Mouse (Mus musculus): ENCODE measurements around the gene Asprv1. TPM values are rescaled to one million over a fixed set of nuclear protein-coding genes. Genes with fewer than 3 reads are reported as not detected.
A peak's percentile ranks its signal among the peaks of the same experiment; 100 is the strongest.

The Asprv1 gene
- polyA plus RNA-seq, 1 experiment = 0.64 TPM

GRCm38 (mm10) chr6:86594636-86595035, 33.3 kb upstream of the Asprv1 start:
- H3K4me3 ChIP-seq (ENCODE audit: low read depth, low read length) = peak overlapping the region; percentile 57
- no peaks in the 10 kb centered on the region for H3K4me1 ChIP-seq (ENCODE audit: control insufficient read depth, insufficient read depth, low read length)
- no peak for TF ChIP-seq POLR2A (IDR thresholded peaks at IDR 0.05; ENCODE audit: insufficient read depth, low read length)
- TF ChIP-seq CTCF (IDR thresholded peaks at IDR 0.05; ENCODE audit: low read depth, low read length) = no peak
- no peak for TF ChIP-seq EP300 (IDR thresholded peaks at IDR 0.05; ENCODE audit: insufficient read depth, low read depth, low read length)
- H3K9ac ChIP-seq (ENCODE audit: low read depth, poor library complexity, severe bottlenecking) = no peak overlapping the region
- H3K27me3 ChIP-seq (ENCODE audit: control insufficient read depth, insufficient read depth, low read length, poor library complexity, severe bottlenecking) = no peaks in the 10 kb centered on the region
- no peaks in the 10 kb centered on the region for H3K36me3 ChIP-seq (ENCODE audit: control insufficient read depth, insufficient read depth, low read length, poor library complexity, severe bottlenecking)
- no peaks in the 10 kb centered on the region for H3K9me3 ChIP-seq (replicated peaks; ENCODE audit: control insufficient read depth, insufficient read depth, low read length, poor library complexity, severe bottlenecking)
- H3K27ac ChIP-seq (ENCODE audit: insufficient read depth, low read length) = no peak overlapping the region

GRCm38 (mm10) chr6:86595865-86596440, 32.0 kb upstream of the Asprv1 start:
- TF ChIP-seq EP300 (IDR thresholded peaks at IDR 0.05; ENCODE audit: insufficient read depth, low read depth, low read length) (no peak), CTCF (IDR thresholded peaks at IDR 0.05; ENCODE audit: low read depth, low read length) (no peak), POLR2A (IDR thresholded peaks at IDR 0.05; ENCODE audit: insufficient read depth, low read length) (no peak)
- Histone ChIP-seq H3K27me3 (ENCODE audit: control insufficient read depth, insufficient read depth, low read length, poor library complexity, severe bottlenecking) (no peaks in the 10 kb centered on the region), H3K9ac (ENCODE audit: low read depth, poor library complexity, severe bottlenecking) (no peak overlapping the region), H3K4me1 (ENCODE audit: control insufficient read depth, insufficient read depth, low read length) (no peaks in the 10 kb centered on the region), H3K4me3 (ENCODE audit: low read depth, low read length) (no peak overlapping the region), H3K9me3 (replicated peaks; ENCODE audit: control insufficient read depth, insufficient read depth, low read length, poor library complexity, severe bottlenecking) (no peaks in the 10 kb centered on the region), H3K36me3 (ENCODE audit: control insufficient read depth, insufficient read depth, low read length, poor library complexity, severe bottlenecking) (no peaks in the 10 kb centered on the region), H3K27ac (ENCODE audit: insufficient read depth, low read length) (no peak overlapping the region)

GRCm38 (mm10) chr6:86598742-86599193, 29.2 kb upstream of the Asprv1 start:
- TF ChIP-seq POLR2A (IDR thresholded peaks at IDR 0.05; ENCODE audit: insufficient read depth, low read length) = no peak
- no peak for TF ChIP-seq CTCF (IDR thresholded peaks at IDR 0.05; ENCODE audit: low read depth, low read length)
- TF ChIP-seq EP300 (IDR thresholded peaks at IDR 0.05; ENCODE audit: insufficient read depth, low read depth, low read length) = no peak
- no peak overlapping the region for H3K27ac ChIP-seq (ENCODE audit: insufficient read depth, low read length)
- H3K4me1 ChIP-seq (ENCODE audit: control insufficient read depth, insufficient read depth, low read length) = no peaks in the 10 kb centered on the region
- H3K9ac ChIP-seq (ENCODE audit: low read depth, poor library complexity, severe bottlenecking) = no peak overlapping the region
- no peaks in the 10 kb centered on the region for H3K9me3 ChIP-seq (replicated peaks; ENCODE audit: control insufficient read depth, insufficient read depth, low read length, poor library complexity, severe bottlenecking)
- no peaks in the 10 kb centered on the region for H3K36me3 ChIP-seq (ENCODE audit: control insufficient read depth, insufficient read depth, low read length, poor library complexity, severe bottlenecking)
- no peaks in the 10 kb centered on the region for H3K27me3 ChIP-seq (ENCODE audit: control insufficient read depth, insufficient read depth, low read length, poor library complexity, severe bottlenecking)
- H3K4me3 ChIP-seq (ENCODE audit: low read depth, low read length) = no peak overlapping the region

- H3K4me3 ChIP-seq (ENCODE audit: low read depth, low read length) = no peak overlapping the region
- no peaks in the 10 kb centered on the region for H3K9me3 ChIP-seq (replicated peaks; ENCODE audit: control insufficient read depth, insufficient read depth, low read length, poor library complexity, severe bottlenecking)
- no peak overlapping the region for H3K27ac ChIP-seq (ENCODE audit: insufficient read depth, low read length)
- H3K4me1 ChIP-seq (ENCODE audit: control insufficient read depth, insufficient read depth, low read length) = no peaks in the 10 kb centered on the region
- no peaks in the 10 kb centered on the region for H3K36me3 ChIP-seq (ENCODE audit: control insufficient read depth, insufficient read depth, low read length, poor library complexity, severe bottlenecking)
- no peak overlapping the region for H3K9ac ChIP-seq (ENCODE audit: low read depth, poor library complexity, severe bottlenecking)
- no peak for TF ChIP-seq EP300 (IDR thresholded peaks at IDR 0.05; ENCODE audit: insufficient read depth, low read depth, low read length)
- no peak for TF ChIP-seq POLR2A (IDR thresholded peaks at IDR 0.05; ENCODE audit: insufficient read depth, low read length)
- peak; percentile 91 for TF ChIP-seq CTCF (IDR thresholded peaks at IDR 0.05; ENCODE audit: low read depth, low read length)
- no peaks in the 10 kb centered on the region for H3K27me3 ChIP-seq (ENCODE audit: control insufficient read depth, insufficient read depth, low read length, poor library complexity, severe bottlenecking)
Measured at GRCm38 (mm10) chr6:86599197-86599596, 28.8 kb upstream of the Asprv1 start.

GRCm38 (mm10) chr6:86599951-86600414, 28.0 kb upstream of the Asprv1 start:
- Histone ChIP-seq H3K9me3 (replicated peaks; ENCODE audit: control insufficient read depth, insufficient read depth, low read length, poor library complexity, severe bottlenecking) (no peaks in the 10 kb centered on the region), H3K27ac (ENCODE audit: insufficient read depth, low read length) (no peak overlapping the region), H3K4me1 (ENCODE audit: control insufficient read depth, insufficient read depth, low read length) (no peaks in the 10 kb centered on the region), H3K27me3 (ENCODE audit: control insufficient read depth, insufficient read depth, low read length, poor library complexity, severe bottlenecking) (no peaks in the 10 kb centered on the region), H3K4me3 (ENCODE audit: low read depth, low read length) (no peak overlapping the region), H3K9ac (ENCODE audit: low read depth, poor library complexity, severe bottlenecking) (no peak overlapping the region), H3K36me3 (ENCODE audit: control insufficient read depth, insufficient read depth, low read length, poor library complexity, severe bottlenecking) (no peaks in the 10 kb centered on the region)
- TF ChIP-seq POLR2A (IDR thresholded peaks at IDR 0.05; ENCODE audit: insufficient read depth, low read length) (no peak), EP300 (IDR thresholded peaks at IDR 0.05; ENCODE audit: insufficient read depth, low read depth, low read length) (no peak), CTCF (IDR thresholded peaks at IDR 0.05; ENCODE audit: low read depth, low read length) (no peak)

GRCm38 (mm10) chr6:86605260-86605659, 22.7 kb upstream of the Asprv1 start:
- no peak for TF ChIP-seq CTCF (IDR thresholded peaks at IDR 0.05; ENCODE audit: low read depth, low read length)
- TF ChIP-seq EP300 (IDR thresholded peaks at IDR 0.05; ENCODE audit: insufficient read depth, low read depth, low read length) = no peak
- no peak for TF ChIP-seq POLR2A (IDR thresholded peaks at IDR 0.05; ENCODE audit: insufficient read depth, low read length)
- H3K9ac ChIP-seq (ENCODE audit: low read depth, poor library complexity, severe bottlenecking) = no peak overlapping the region
- no peaks in the 10 kb centered on the region for H3K4me1 ChIP-seq (ENCODE audit: control insufficient read depth, insufficient read depth, low read length)
- no peak overlapping the region for H3K4me3 ChIP-seq (ENCODE audit: low read depth, low read length)
- no peak overlapping the region for H3K27ac ChIP-seq (ENCODE audit: insufficient read depth, low read length)
- H3K9me3 ChIP-seq (replicated peaks; ENCODE audit: control insufficient read depth, insufficient read depth, low read length, poor library complexity, severe bottlenecking) = no peaks in the 10 kb centered on the region
- no peaks in the 10 kb centered on the region for H3K36me3 ChIP-seq (ENCODE audit: control insufficient read depth, insufficient read depth, low read length, poor library complexity, severe bottlenecking)
- H3K27me3 ChIP-seq (ENCODE audit: control insufficient read depth, insufficient read depth, low read length, poor library complexity, severe bottlenecking) = no peaks in the 10 kb centered on the region
